Mouse (Mus musculus) stomach, postnatal 0 days (tissue): ENCODE results near the gene Stk38. TPM values are rescaled to one million over a fixed set of nuclear protein-coding genes. Genes with fewer than 3 reads are reported as not detected.
"Not testable (repeated sequence)": the region's sequence is repeated elsewhere in the genome, so short reads cannot be mapped to it uniquely, and the experiment has no call there.

ENCODE experiments used
- ATAC-seq: fragments of 200-750 bp; cut with Nextera tagmentation; 2 replicates; pipeline ENCODE4 v1.8.0; 2017; ENCODE audit not compliant: low FRiP score, low TSS enrichment
- DNase-seq: peaks from one replicate; pipeline ENCODE4 v3.0.0-alpha.2; 2016; ENCODE audit warnings: low spot score
- H3K27ac ChIP-seq: fragments of 300-500 bp; sonication (generic); replicated peaks from 2 replicates; pipeline ENCODE4 v1.5.1; 2014; ENCODE audit warnings: mild to moderate bottlenecking, control low read depth
- H3K27me3 ChIP-seq: fragments of 300-500 bp; sonication (generic); 2 replicates; pipeline ENCODE4 v1.6.1; 2014; ENCODE audit warnings: low read length; ENCODE audit not compliant: control insufficient read depth, insufficient read depth
- H3K36me3 ChIP-seq: fragments of 300-500 bp; sonication (generic); 2 replicates; pipeline ENCODE4 v1.6.1; 2014; ENCODE audit warnings: low read length, mixed read lengths; ENCODE audit not compliant: control insufficient read depth, insufficient read depth
- H3K4me1 ChIP-seq: fragments of 300-500 bp; sonication (generic); replicated peaks from 2 replicates; pipeline ENCODE4 v1.6.1; 2014; ENCODE audit warnings: antibody characterized with exemption; ENCODE audit not compliant: control insufficient read depth, insufficient read depth
- H3K4me2 ChIP-seq: fragments of 300-500 bp; sonication (generic); replicated peaks from 2 replicates; pipeline ENCODE4 v1.6.1; 2014; ENCODE audit warnings: low read depth, mild to moderate bottlenecking, control low read depth, moderate library complexity
- H3K4me3 ChIP-seq: fragments of 300-500 bp; sonication (generic); 2 replicates; pipeline ENCODE4 v1.5.1; 2014; ENCODE audit warnings: low read depth, low read length, control low read depth
- H3K9ac ChIP-seq: fragments of 300-500 bp; sonication (generic); 2 replicates; pipeline ENCODE4 v1.6.1; 2014; ENCODE audit warnings: mild to moderate bottlenecking, low read length, control low read depth, mixed read lengths
- H3K9me3 ChIP-seq: fragments of 300-500 bp; sonication (generic); 2 replicates; pipeline ENCODE4 v1.6.1; 2016; ENCODE audit warnings: low read length; ENCODE audit not compliant: control insufficient read depth
- CTCF ChIP-seq: IDR thresholded peaks from 2 replicates; pipeline ENCODE4 v1.5.1; 2016; ENCODE audit warnings: antibody characterized with exemption, low read depth, mild to moderate bottlenecking, moderate library complexity
- EP300 ChIP-seq: optimal IDR thresholded peaks from 2 replicates; pipeline ENCODE3; 2016; ENCODE audit warnings: antibody characterized with exemption
- WGBS: fragments of 180-500 bp; shearing (Covaris S2); extraction: QIAGEN DNeasy Blood & Tissue Kit; methylation state at CpG from one replicate; pipeline ENCODE4 v1.1.7; 2014; 5-methylcytosine and 5-hydroxymethylcytosine counted together
- polyA plus RNA-seq: library from polyadenylated mRNA; unstranded; fragments of >200 nt; fragmentation: Nextera tagmentation; extraction: Ambion mirVana; gene quantifications from 2 replicates; pipeline ENCODE4 v1.2.1, GENCODE M21; 2015

Gene Stk38
- polyA plus RNA-seq, 1 experiment from 2014 or later = 64.8 TPM

DNA sequence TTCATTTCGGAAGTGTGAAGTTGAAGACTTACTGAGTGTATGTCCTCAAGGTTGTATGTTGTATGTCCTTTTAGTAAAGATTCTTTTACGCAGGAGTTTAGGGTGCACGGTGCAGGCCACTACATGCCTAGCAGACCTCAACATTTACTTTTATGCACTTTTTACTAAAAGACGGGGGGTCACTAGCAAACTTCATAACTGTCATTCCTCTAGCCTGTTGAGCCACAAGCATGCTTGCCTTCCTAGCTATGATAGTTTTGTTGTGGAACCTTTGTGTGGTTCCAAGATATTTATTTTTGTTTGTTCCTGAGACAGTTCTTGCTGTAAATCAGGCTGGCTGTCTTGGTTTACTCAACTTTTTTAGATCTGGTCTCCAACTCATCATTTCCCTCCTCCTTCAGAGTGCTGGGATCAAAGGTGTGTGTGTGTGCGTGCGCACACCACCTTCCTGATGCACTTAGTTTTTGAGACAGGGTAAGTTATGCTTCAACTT, 25.8 kb upstream of the Stk38 start:
- Histone ChIP-seq H3K27me3 (no peaks in the 10 kb centered on the region), H3K27ac (peak overlapping the region; percentile 99), H3K4me2 (peak overlapping the region; percentile 59), H3K4me3 (peak overlapping the region; percentile 75), H3K9me3 (no peaks in the 10 kb centered on the region), H3K4me1 (no peaks in the 10 kb centered on the region), H3K9ac (peak overlapping the region; percentile 96), H3K36me3 (peaks cover 11% of the 10 kb centered on the region)
- DNase-seq (peak; percentile 35), ATAC-seq (no peak)
- TF ChIP-seq EP300 = no peak
- 0% methylated on average over 6 of the region's 6 CpGs for WGBS

DNA sequence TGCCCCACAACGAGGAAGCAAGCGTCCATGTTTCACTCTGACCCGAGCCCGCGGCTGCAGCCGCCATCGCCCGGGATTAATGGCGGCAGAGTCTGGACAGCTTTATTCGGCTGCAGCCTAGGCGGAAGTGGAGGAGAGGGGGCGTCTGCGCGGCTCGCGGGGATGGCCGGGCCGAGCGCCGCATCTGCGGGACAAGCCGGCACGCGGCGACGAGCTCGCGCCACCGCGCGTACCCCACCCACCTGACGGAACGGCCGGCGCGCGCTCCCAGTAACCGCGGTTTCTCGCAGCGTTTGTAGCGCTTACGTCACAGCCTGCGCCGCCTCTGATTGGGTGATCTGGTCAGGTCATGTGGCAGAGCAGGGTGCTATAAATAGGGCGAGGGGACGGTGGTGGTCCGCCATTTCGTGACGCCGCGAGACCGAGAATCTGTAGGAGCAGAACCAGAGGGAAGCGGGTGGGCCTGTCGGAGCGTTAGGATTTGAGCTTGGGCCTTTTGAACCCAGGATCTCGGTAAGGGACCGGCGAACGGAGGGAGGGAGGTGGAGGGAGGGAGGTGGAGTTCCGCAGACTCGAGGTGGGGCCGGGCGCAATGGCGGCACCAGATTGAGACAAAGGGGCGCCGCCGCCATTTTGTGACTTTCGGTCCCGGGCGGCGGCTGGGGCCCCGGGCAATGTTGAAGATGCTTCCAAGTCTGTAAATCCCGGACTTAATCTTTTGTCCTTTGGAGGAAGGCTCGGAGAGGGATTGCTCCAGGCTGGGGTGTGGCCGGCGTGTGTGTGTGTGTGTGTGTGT, 24.7 kb upstream of the Stk38 start, which contains the start of gene Srsf3:
Gene Srsf3 (plus strand): TSS at position 355 of the 796 bp plus-strand sequence.
- Histone ChIP-seq H3K4me3 (peak within 1 kb of the TSS; percentile 75), H3K27ac (peak within 1 kb of the TSS; percentile 99), H3K27me3 (no peaks in the 10 kb centered on the region), H3K9ac (peak within 1 kb of the TSS; percentile 96), H3K9me3 (no peaks in the 10 kb centered on the region), H3K4me1 (no peaks in the 10 kb centered on the region), H3K4me2 (peak within 1 kb of the TSS; percentile 76), H3K36me3 (peaks cover 11% of the 10 kb centered on the region)
- WGBS = under 1% methylated on average over 77 of the region's 77 CpGs
- TF ChIP-seq CTCF (no peak), EP300 (peak; percentile 86)
- DNase-seq (peak; percentile 99), ATAC-seq (peak; percentile 97)

DNA sequence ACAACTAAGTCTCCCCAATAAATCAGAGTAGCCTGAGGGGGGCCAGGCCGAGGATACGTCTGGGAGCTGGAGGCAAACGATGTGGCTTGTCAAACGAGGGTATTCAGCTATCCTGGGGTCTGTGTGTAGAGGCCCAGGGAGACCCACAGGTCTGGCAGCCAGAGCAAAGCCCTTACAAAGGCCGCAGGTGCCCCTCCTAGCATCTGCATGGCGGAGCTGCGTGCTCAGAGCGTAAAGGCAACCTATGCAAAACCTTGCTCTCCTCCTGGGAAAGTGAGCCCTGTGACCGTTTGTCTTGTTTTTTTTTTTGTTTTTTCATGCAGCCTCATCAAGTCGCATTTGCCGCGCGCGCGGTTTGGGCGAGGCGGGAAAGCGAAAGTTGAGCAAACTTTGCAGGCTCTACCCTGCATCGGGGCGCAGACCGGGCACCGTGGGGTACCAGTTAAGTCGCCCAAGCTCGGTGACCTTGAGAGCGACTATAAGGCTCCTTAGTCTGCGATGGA, 24.0 kb upstream of the Stk38 start:
- Histone ChIP-seq H3K4me3 (peak overlapping the region; percentile 75), H3K9ac (peak overlapping the region; percentile 96), H3K4me2 (peak overlapping the region; percentile 76), H3K9me3 (no peaks in the 10 kb centered on the region), H3K27me3 (no peaks in the 10 kb centered on the region), H3K36me3 (peaks cover 5% of the 10 kb centered on the region; the same call in 1 of the 2 replicates), H3K27ac (peak overlapping the region; percentile 99), H3K4me1 (no peaks in the 10 kb centered on the region; the same call in 1 of the 2 replicates)
- peak; percentile 58 for DNase-seq
- no peak for ATAC-seq
- TF ChIP-seq CTCF (no peak), EP300 (no peak)
- WGBS = under 1% methylated on average over 26 of the region's 26 CpGs

DNA sequence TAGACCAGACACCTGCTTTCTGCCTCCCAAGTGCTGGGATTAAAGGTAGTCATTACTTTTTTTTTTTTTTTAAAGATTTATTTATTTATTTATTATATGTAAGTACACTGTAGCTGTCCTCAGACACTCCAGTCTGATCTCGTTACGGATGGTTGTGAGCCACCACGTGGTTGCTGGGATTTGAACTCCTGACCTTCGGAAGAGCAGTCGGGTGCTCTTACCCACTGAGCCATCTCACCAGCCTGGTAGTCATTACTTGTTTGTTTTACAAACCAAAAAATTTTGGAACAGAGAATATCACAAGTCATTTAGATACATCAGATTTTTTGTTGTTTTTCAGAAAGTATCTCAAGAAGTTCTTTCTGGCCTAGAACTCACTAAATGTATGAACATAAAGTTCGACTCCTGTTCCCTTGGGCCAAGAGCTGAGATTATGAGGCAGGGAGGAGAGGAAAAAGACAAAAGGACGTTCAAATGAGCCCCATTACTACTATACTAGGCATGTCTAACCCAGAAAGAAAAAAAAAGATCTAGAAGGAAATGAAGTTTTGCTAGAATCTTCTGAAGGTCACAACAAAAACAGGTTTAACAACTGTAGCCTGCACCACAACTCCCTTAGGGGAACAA, 23.4 kb upstream of the Stk38 start:
- H3K4me3 ChIP-seq = peak overlapping the region; percentile 75
- not testable (repeated sequence) for DNase-seq, H3K4me1 ChIP-seq, ATAC-seq, H3K27me3 ChIP-seq, H3K36me3 ChIP-seq, H3K9me3 ChIP-seq
- peak overlapping the region; percentile 99 for H3K27ac ChIP-seq
- H3K9ac ChIP-seq = peak overlapping the region; percentile 96; the same call in 1 of the 2 replicates
- H3K4me2 ChIP-seq = peak overlapping the region; percentile 76
- 49% methylated on average over 7 of the region's 7 CpGs for WGBS

DNA sequence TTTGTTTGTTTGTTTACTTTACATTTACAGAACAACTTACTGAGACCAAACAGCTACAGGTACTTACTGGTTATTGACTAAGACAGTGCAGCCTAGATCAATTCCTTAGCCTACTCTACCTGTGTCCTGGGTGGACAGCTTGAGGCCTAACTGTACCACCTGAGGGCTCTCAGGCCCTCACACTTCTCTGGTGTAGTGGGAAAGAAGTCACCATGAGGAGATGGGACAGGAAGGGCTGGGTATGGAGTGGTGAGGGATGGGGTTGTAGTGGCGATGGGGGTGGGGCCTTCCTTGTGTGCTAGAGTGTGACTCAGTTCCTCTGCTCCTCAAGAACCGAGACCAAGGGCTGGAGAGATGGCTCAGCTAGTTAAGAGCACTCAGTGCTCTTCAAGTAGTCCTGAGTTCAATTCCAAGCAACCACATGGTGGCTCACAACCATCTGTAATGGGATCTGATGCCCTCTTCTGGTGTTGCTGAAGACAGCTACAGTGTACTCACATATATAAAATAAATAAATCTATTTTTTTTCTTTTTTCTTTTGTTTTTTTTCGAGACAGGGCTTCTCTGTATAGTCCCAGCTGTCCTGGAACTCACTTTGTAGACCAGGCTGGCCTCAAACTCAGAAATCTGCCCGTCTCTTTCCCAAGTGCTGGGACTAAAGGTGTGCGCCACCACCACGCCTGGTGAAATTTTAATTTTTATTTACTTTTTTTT, 22.7 kb upstream of the Stk38 start:
- WGBS = 84% methylated on average over 6 of the region's 6 CpGs
- no peak overlapping the region for H3K4me2 ChIP-seq
- no peaks in the 10 kb centered on the region; the same call in 1 of the 2 replicates for H3K4me1 ChIP-seq
- no peaks in the 10 kb centered on the region for H3K27me3 ChIP-seq
- H3K9ac ChIP-seq = no peak overlapping the region
- H3K4me3 ChIP-seq = no peak overlapping the region
- no peaks in the 10 kb centered on the region for H3K9me3 ChIP-seq
- DNase-seq = no peak
- no peak for ATAC-seq
- TF ChIP-seq CTCF (peak; percentile 32), EP300 (no peak)
- H3K27ac ChIP-seq = no peak overlapping the region
- no peaks in the 10 kb centered on the region for H3K36me3 ChIP-seq
